Mouse (Mus musculus) liver, embryonic 14.5 days (tissue): ENCODE results near the gene Gm45785.

ENCODE experiments used
- CTCF ChIP-seq: IDR thresholded peaks from 2 replicates; pipeline ENCODE4 v1.5.1; 2016; ENCODE audit warnings: antibody characterized with exemption, low read depth, control low read depth
- EP300 ChIP-seq: IDR thresholded peaks from 2 replicates; pipeline ENCODE4 v1.6.1; 2016; ENCODE audit warnings: antibody characterized with exemption, low read depth

- TF ChIP-seq CTCF (no peak), EP300 (no peak)
These were observed 1.6 kb downstream of the Gm45785 start for GRCm38 (mm10) chr7:140854483-140854882.
